Mouse (Mus musculus) lung, postnatal 0 days (tissue): ENCODE measurements at regions not wholly inside any gene's neighbourhood (a gene's known extent, or its start where the extent isn't known, plus 50 kb on each side); places are given as distances from the start of the nearest gene placed in this dataset.

Experiments used
- ATAC-seq: fragments of 200-750 bp; cut with Nextera tagmentation; 2 replicates; pipeline ENCODE4 v1.8.0; 2017; ENCODE audit warnings: moderate library complexity
- DNase-seq: peaks from one replicate; pipeline ENCODE4 v3.0.0-alpha.2; 2016; ENCODE audit warnings: low spot score
- H3K27ac ChIP-seq: fragments of 300-500 bp; sonication (generic); 2 replicates; pipeline ENCODE4 v1.5.1; 2014; ENCODE audit warnings: antibody characterized with exemption, mild to moderate bottlenecking, low read length, mixed read lengths
- H3K27me3 ChIP-seq: fragments of 300-500 bp; sonication (generic); replicated peaks from 2 replicates; pipeline ENCODE4 v1.6.1; 2014; ENCODE audit warnings: low read length, mixed read lengths; ENCODE audit not compliant: insufficient read depth
- H3K36me3 ChIP-seq: fragments of 300-500 bp; sonication (generic); 2 replicates; pipeline ENCODE4 v1.6.1; 2014; ENCODE audit warnings: low read length, mixed read lengths; ENCODE audit not compliant: insufficient read depth
- H3K4me1 ChIP-seq: fragments of 300-500 bp; sonication (generic); 2 replicates; pipeline ENCODE4 v1.6.1; 2014; ENCODE audit warnings: antibody characterized with exemption, low read depth, low read length, mixed read lengths; ENCODE audit not compliant: insufficient read depth
- H3K4me2 ChIP-seq: fragments of 300-500 bp; sonication (generic); replicated peaks from 2 replicates; pipeline ENCODE4 v1.6.1; 2014; ENCODE audit warnings: low read depth, mild to moderate bottlenecking, low read length, moderate library complexity, mixed read lengths
- H3K4me3 ChIP-seq: fragments of 300-500 bp; sonication (generic); 2 replicates; pipeline ENCODE4 v1.5.1; 2014; ENCODE audit warnings: low read depth, low read length
- H3K9ac ChIP-seq: fragments of 300-500 bp; sonication (generic); replicated peaks from 2 replicates; pipeline ENCODE4 v1.6.1; 2014; ENCODE audit warnings: low read depth, mild to moderate bottlenecking
- H3K9me3 ChIP-seq: fragments of 300-500 bp; sonication (generic); 2 replicates; pipeline ENCODE4 v1.6.1; 2016; ENCODE audit warnings: low read length, mixed read lengths
- CTCF ChIP-seq: IDR thresholded peaks from 2 replicates; pipeline ENCODE4 v1.5.1; 2016; ENCODE audit warnings: antibody characterized with exemption, mild to moderate bottlenecking
- EP300 ChIP-seq: IDR thresholded peaks from 2 replicates; pipeline ENCODE4 v1.6.1; 2016; ENCODE audit warnings: antibody characterized with exemption, mild to moderate bottlenecking, control low read depth
- WGBS: fragments of 180-500 bp; shearing (Covaris S2); extraction: QIAGEN DNeasy Blood & Tissue Kit; methylation state at CpG from one replicate; pipeline ENCODE4 v1.1.7; 2014; 5-methylcytosine and 5-hydroxymethylcytosine counted together

- DNase-seq (no peak), ATAC-seq (no peak)
- Histone ChIP-seq H3K27ac (no peak overlapping the region), H3K9me3 (no peaks in the 10 kb centered on the region), H3K4me1 (no peaks in the 10 kb centered on the region), H3K4me3 (no peak overlapping the region), H3K36me3 (no peaks in the 10 kb centered on the region), H3K4me2 (no peak overlapping the region), H3K27me3 (no peaks in the 10 kb centered on the region), H3K9ac (no peak overlapping the region)
- 50% methylated on average over 1 of the region's 1 CpGs for WGBS
- TF ChIP-seq CTCF (no peak), EP300 (no peak)
Measured at GRCm38 (mm10) chr5:41898748-41899147, 54.6 kb upstream of the Bod1l start.
